Mouse (Mus musculus) embryonic fibroblast, embryonic 13.5 days (primary cell): Measurements from ENCODE around the gene Pard3.

ENCODE experiments used
- CTCF ChIP-seq: IDR thresholded peaks from 2 replicates; pipeline ENCODE4 v1.5.1; 2011; ENCODE audit warnings: mild to moderate bottlenecking, control low read depth, low read length, moderate library complexity, borderline replicate concordance; ENCODE audit not compliant: insufficient read depth
- POLR2A ChIP-seq: IDR thresholded peaks from 2 replicates; pipeline ENCODE4 v1.6.1; 2011; ENCODE audit warnings: low read depth, mild to moderate bottlenecking, control low read depth, low read length, moderate library complexity

DNA sequence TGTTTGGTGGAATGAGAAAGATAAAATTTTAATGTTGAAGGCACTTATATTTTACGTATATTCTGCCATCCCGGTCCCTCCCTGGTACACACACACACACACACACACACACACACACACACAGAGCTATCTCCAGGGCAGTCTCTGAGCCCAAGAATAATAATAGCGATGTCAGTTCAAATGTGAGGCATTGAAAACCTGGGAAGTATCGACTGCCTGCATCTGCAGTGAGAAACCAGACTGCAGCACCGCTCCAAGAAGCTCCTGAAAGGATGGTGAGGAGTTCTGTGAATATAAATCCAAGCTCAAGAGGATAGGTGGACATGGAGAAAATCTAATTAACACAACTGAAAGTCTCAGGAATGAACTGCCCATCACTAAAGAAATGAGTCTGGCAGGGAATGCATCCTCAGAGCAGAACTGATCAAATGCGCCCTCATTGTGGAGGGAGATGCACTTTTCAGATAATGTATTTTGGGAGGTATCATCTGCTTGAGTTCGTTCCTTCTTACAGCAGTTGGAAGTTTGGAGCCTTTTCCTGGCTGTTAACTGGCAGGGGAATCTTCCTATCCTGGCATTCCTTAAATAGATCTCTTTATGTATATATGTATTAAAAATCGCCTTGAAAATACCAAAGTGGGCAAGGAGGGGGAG is 471.6 kb downstream of the Pard3 start:
- TF ChIP-seq POLR2A (no peak), CTCF (no peak)
